Mouse (Mus musculus) brain, embryonic 14.5 days (tissue): ENCODE data around the gene Lefty1.

ENCODE experiments used
- CTCF ChIP-seq: fragments of 200-500 bp; IDR thresholded peaks from 2 replicates; pipeline ENCODE4 v1.5.1; 2012; ENCODE audit warnings: inconsistent platforms, mild to moderate bottlenecking, moderate library complexity, borderline replicate concordance; ENCODE audit not compliant: insufficient read depth, insufficient read length; ENCODE audit errors: extremely low read depth
- POLR2A ChIP-seq: fragments of 200-500 bp; IDR thresholded peaks from 2 replicates; pipeline ENCODE4 v1.6.1; 2012; ENCODE audit warnings: mild to moderate bottlenecking, inconsistent platforms, borderline replicate concordance; ENCODE audit not compliant: poor library complexity, insufficient read depth, insufficient read length, severe bottlenecking; ENCODE audit errors: extremely low read depth

DNA sequence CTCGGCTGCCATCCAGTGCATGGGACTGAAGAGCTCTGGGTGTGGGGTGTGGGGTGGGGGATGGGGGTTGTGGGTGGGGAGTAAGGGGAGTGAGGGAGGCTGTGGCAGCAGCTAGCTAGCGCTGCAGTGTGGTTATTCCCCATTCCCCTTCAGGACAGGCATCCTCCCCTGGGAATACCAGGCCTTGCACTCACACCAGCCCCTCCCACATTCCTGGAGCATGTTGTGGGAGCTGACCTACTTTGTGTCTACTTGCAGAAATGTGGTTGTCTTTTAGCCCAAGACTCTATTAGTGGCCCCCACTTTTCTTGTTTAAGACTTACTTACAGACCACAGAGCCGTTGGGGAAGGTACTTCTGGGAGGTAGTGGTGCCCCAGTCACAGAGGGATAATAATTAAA is 31.7 kb downstream of the Lefty1 start:
- no peak for TF ChIP-seq CTCF
- no peak for TF ChIP-seq POLR2A
